Mouse (Mus musculus): ENCODE results near the gene Clic6. TPM values are rescaled to one million over a fixed set of nuclear protein-coding genes. Genes with fewer than 3 reads are reported as not detected.

Clic6 gene
- total and polyA plus RNA-seq, 2 experiments, result 0.04 to 0.09 TPM

GRCm38 (mm10) chr16:92544264-92544663 lies 58.7 kb downstream of the Clic6 start:
- WGBS, result 4% methylated on average over 1 of the region's 1 CpGs
- Histone ChIP-seq H3K4me3 (ENCODE audit: insufficient read depth, low read depth, low read length) (no peak overlapping the region), H3K9ac (ENCODE audit: low read depth, low read length) (no peak overlapping the region), H3K79me2 (ENCODE audit: control insufficient read depth, insufficient read depth, low read length) (no peaks in the 10 kb centered on the region), H3K27ac (replicated peaks; ENCODE audit: insufficient read depth, low read depth, low read length) (no peak overlapping the region), H3K4me1 (ENCODE audit: control insufficient read depth, insufficient read depth, low read length) (no peaks in the 10 kb centered on the region), H3K36me3 (ENCODE audit: control insufficient read depth, insufficient read depth, low read length) (no peaks in the 10 kb centered on the region), H3K27me3 (ENCODE audit: control insufficient read depth, insufficient read depth, low read length) (no peaks in the 10 kb centered on the region)
- DNase-seq (ENCODE audit: extremely low read depth, low read depth, low spot score), result peak; percentile 54
- TF ChIP-seq CTCF (IDR thresholded peaks at IDR 0.05; ENCODE audit: low read depth, low read length) (peak; percentile 69), POLR2A (IDR thresholded peaks at IDR 0.05; ENCODE audit: extremely low read depth, insufficient read depth, low read length) (no peak)

DNA sequence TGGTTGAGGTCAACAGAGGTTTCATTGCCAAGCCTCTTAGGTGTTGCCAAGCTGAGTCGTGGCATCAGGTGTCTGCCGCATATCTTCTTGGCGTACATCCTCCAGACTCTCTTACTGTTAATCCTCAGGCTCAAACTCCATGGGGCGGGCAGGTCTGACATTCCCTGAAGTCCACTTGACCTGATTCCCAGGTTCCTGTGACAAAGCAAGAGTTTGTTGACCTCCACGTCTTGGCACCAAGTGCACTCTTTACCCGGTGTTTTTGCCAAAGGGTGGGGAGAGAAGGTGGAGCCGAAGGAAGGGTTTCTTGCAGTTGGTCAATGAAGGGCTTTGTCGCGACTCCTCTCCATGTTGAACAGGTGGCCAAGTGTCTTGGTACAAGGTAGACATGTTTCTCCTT lies 63.1 kb downstream of the Clic6 start:
- H3K27me3 ChIP-seq (ENCODE audit: control insufficient read depth, insufficient read depth, low read length), result no peaks in the 10 kb centered on the region
- H3K27ac ChIP-seq (replicated peaks; ENCODE audit: insufficient read depth, low read depth, low read length), result no peak overlapping the region
- 91% methylated on average over 9 of the region's 9 CpGs for WGBS
- H3K4me3 ChIP-seq (ENCODE audit: insufficient read depth, low read depth, low read length), result no peak overlapping the region
- no peaks in the 10 kb centered on the region for H3K79me2 ChIP-seq (ENCODE audit: control insufficient read depth, insufficient read depth, low read length)
- no peak for DNase-seq (ENCODE audit: extremely low read depth, low read depth, low spot score)
- TF ChIP-seq POLR2A (IDR thresholded peaks at IDR 0.05; ENCODE audit: extremely low read depth, insufficient read depth, low read length), result no peak
- TF ChIP-seq CTCF (IDR thresholded peaks at IDR 0.05; ENCODE audit: low read depth, low read length), result no peak
- no peaks in the 10 kb centered on the region for H3K4me1 ChIP-seq (ENCODE audit: control insufficient read depth, insufficient read depth, low read length)
- H3K36me3 ChIP-seq (ENCODE audit: control insufficient read depth, insufficient read depth, low read length), result no peaks in the 10 kb centered on the region
- no peak overlapping the region for H3K9ac ChIP-seq (ENCODE audit: low read depth, low read length)

GRCm38 (mm10) chr16:92551266-92552105 lies 66.0 kb downstream of the Clic6 start:
- Histone ChIP-seq H3K79me2 (ENCODE audit: control insufficient read depth, insufficient read depth, low read length) (no peaks in the 10 kb centered on the region), H3K4me1 (ENCODE audit: control insufficient read depth, insufficient read depth, low read length) (no peaks in the 10 kb centered on the region), H3K27me3 (ENCODE audit: control insufficient read depth, insufficient read depth, low read length) (peaks cover under 1% of the 10 kb centered on the region; the same call in 1 of the 2 replicates), H3K9ac (ENCODE audit: low read depth, low read length) (no peak overlapping the region), H3K4me3 (ENCODE audit: insufficient read depth, low read depth, low read length) (no peak overlapping the region), H3K27ac (replicated peaks; ENCODE audit: insufficient read depth, low read depth, low read length) (no peak overlapping the region), H3K36me3 (ENCODE audit: control insufficient read depth, insufficient read depth, low read length) (no peaks in the 10 kb centered on the region)
- no peak for DNase-seq (ENCODE audit: extremely low read depth, low read depth, low spot score)
- 78% methylated on average over 13 of the region's 13 CpGs for WGBS
- TF ChIP-seq CTCF (IDR thresholded peaks at IDR 0.05; ENCODE audit: low read depth, low read length), result no peak
- TF ChIP-seq POLR2A (IDR thresholded peaks at IDR 0.05; ENCODE audit: extremely low read depth, insufficient read depth, low read length), result no peak

DNA sequence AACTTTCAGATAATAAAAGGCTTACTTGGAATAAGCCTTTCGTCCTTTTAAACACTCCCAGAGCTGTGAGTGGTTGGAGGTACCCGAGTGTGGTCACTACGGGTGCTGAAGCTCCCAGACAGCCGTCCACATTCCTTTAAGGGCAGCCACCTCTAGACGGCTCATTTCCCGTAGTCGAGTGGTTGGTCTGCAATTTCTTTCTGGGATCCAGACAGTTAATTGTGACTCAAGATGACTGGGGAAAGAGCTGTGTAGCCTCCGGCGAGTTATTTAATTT lies 66.5 kb downstream of the Clic6 start:
- no peak for TF ChIP-seq CTCF (IDR thresholded peaks at IDR 0.05; ENCODE audit: low read depth, low read length)
- TF ChIP-seq POLR2A (IDR thresholded peaks at IDR 0.05; ENCODE audit: extremely low read depth, insufficient read depth, low read length), result no peak
- no peak overlapping the region for H3K9ac ChIP-seq (ENCODE audit: low read depth, low read length)
- H3K79me2 ChIP-seq (ENCODE audit: control insufficient read depth, insufficient read depth, low read length), result no peaks in the 10 kb centered on the region
- H3K4me3 ChIP-seq (ENCODE audit: insufficient read depth, low read depth, low read length), result no peak overlapping the region
- WGBS, result 80% methylated on average over 9 of the region's 9 CpGs
- H3K27ac ChIP-seq (replicated peaks; ENCODE audit: insufficient read depth, low read depth, low read length), result no peak overlapping the region
- no peaks in the 10 kb centered on the region for H3K36me3 ChIP-seq (ENCODE audit: control insufficient read depth, insufficient read depth, low read length)
- H3K4me1 ChIP-seq (ENCODE audit: control insufficient read depth, insufficient read depth, low read length), result no peaks in the 10 kb centered on the region
- DNase-seq (ENCODE audit: extremely low read depth, low read depth, low spot score), result no peak
- peaks cover 4% of the 10 kb centered on the region; the same call in 1 of the 2 replicates for H3K27me3 ChIP-seq (ENCODE audit: control insufficient read depth, insufficient read depth, low read length)

DNA sequence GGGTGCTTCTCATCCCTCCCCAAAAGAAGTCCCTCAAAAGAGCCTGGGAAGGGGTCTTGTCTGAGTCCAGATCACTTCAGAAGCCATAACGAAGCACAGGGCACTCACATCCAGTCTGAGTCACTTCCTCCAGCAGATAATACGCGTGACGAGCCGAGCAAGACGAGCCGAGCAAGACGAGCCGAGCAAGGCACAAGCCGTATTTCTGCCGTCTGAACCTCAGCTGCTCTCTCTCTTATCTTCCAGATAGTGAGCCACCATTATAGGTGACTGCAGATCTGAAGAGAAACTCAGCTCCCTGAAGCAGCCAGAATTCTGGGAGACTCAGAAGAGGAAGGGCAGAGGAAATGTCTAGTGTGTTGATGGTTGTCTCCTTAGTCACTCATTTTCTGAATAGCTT lies 67.3 kb downstream of the Clic6 start:
- Histone ChIP-seq H3K4me3 (ENCODE audit: insufficient read depth, low read depth, low read length) (no peak overlapping the region), H3K4me1 (ENCODE audit: control insufficient read depth, insufficient read depth, low read length) (no peaks in the 10 kb centered on the region), H3K27ac (replicated peaks; ENCODE audit: insufficient read depth, low read depth, low read length) (no peak overlapping the region), H3K79me2 (ENCODE audit: control insufficient read depth, insufficient read depth, low read length) (no peaks in the 10 kb centered on the region), H3K36me3 (ENCODE audit: control insufficient read depth, insufficient read depth, low read length) (no peaks in the 10 kb centered on the region), H3K9ac (ENCODE audit: low read depth, low read length) (no peak overlapping the region), H3K27me3 (ENCODE audit: control insufficient read depth, insufficient read depth, low read length) (peaks cover 4% of the 10 kb centered on the region; the same call in 1 of the 2 replicates)
- WGBS, result 70% methylated on average over 11 of the region's 11 CpGs
- no peak for TF ChIP-seq CTCF (IDR thresholded peaks at IDR 0.05; ENCODE audit: low read depth, low read length)
- DNase-seq (ENCODE audit: extremely low read depth, low read depth, low spot score), result no peak

GRCm38 (mm10) chr16:92555051-92555450 lies 69.5 kb downstream of the Clic6 start:
- Histone ChIP-seq H3K36me3 (ENCODE audit: control insufficient read depth, insufficient read depth, low read length) (no peaks in the 10 kb centered on the region), H3K27ac (replicated peaks; ENCODE audit: insufficient read depth, low read depth, low read length) (no peak overlapping the region), H3K79me2 (ENCODE audit: control insufficient read depth, insufficient read depth, low read length) (no peaks in the 10 kb centered on the region), H3K27me3 (ENCODE audit: control insufficient read depth, insufficient read depth, low read length) (peaks cover 4% of the 10 kb centered on the region; the same call in 1 of the 2 replicates), H3K4me3 (ENCODE audit: insufficient read depth, low read depth, low read length) (no peak overlapping the region), H3K9ac (ENCODE audit: low read depth, low read length) (no peak overlapping the region), H3K4me1 (ENCODE audit: control insufficient read depth, insufficient read depth, low read length) (no peaks in the 10 kb centered on the region)
- no peak for DNase-seq (ENCODE audit: extremely low read depth, low read depth, low spot score)
- TF ChIP-seq CTCF (IDR thresholded peaks at IDR 0.05; ENCODE audit: low read depth, low read length), result no peak
- TF ChIP-seq POLR2A (IDR thresholded peaks at IDR 0.05; ENCODE audit: extremely low read depth, insufficient read depth, low read length), result no peak
- WGBS, result 56% methylated on average over 1 of the region's 1 CpGs

All from liver, adult 2 months (tissue).